Mouse (Mus musculus) hindlimb bud, embryonic 11.5 days (tissue): ENCODE data around the gene Myh10.

ENCODE experiments used
- DNase-seq: peaks from one replicate; pipeline ENCODE4 v3.0.0-alpha.2; 2012; ENCODE audit warnings: low read depth, low spot score; ENCODE audit errors: extremely low spot score

Myh10 gene

GRCm38 (mm10) chr11:68854621-68855020, 163.3 kb downstream of the Myh10 start:
- no peak for DNase-seq

DNA sequence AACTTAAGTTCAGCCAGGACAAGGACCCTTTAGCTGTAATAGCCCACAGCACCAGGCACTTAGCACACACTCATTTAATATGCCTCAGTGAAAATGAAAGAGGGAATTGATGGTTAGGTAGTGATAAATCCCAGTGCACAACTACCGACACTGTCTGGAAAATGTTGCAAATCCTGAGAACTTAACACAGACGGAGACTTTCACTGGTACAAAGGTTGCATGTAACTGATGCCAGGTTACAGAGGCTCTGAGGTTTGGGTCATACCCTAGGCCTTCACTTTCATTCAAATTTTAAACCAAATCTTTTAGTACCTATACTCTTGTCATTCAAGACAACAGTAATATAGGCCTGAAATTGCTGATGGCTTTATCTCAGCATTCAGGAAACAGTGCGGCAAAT, 166.0 kb downstream of the Myh10 start:
- DNase-seq: no peak

DNA sequence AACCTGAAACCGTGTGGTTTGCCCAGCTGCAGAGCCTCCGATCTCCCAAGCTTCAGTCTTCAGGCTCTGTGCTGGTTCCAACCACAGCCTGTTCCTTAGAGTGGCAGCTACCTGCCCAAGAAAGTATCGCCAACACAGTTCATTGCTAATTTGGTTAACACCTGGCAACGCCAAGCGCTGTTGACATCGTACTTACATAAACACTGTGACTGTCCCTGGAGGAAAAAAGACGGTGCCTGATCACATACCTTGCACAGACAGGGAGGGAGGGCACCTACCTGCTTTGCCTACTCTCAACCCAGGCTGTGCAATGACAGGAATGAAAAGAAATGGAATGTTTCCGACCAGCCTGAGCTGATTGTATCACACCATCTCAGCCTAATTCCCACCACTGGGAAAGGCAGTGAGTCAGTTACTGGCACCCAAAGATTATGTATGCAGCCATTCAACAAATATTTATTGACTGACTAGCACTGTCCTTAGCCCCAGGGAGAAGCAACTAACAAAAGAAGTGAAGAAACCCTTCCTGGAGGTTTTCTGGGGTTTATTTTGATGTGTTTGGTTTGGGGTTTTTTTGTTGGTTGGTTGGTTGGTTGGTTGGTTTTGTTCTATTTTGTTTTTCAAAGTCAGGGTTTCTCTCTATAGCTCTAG, 168.7 kb downstream of the Myh10 start:
- no peak for DNase-seq

- DNase-seq: no peak
Observed at GRCm38 (mm10) chr11:68862260-68862659, 170.9 kb downstream of the Myh10 start.

GRCm38 (mm10) chr11:68863631-68864091, 172.3 kb downstream of the Myh10 start:
- DNase-seq: no peak

DNA sequence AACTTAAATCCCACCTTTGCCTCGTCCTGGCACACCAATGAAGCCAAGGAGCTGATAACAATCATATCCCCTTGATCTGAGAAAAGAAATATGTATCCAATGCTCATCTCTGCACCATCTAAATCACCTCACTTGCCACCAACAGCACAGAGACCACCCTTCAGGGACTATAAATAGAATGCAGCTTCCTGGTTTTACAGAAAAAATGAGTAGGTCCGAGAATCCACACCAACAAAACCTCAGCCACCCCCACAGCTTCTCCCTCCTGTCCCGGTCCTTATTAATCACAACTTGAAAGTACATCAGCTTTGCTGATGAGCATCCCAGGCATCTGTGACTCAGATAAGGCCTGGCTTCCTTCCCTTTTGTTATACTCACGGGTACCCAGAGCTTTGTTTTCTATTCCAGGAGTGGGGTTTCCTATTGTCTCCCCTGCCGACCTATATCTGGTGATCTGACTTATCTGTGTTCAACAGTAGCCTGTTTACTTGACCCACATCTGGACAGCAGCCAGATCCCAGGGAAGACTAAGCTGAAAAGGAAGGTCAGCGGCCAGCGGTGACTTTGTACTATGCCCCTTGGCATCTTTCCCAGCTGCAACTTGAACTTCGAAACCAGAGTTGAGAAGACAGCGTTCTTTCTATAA, 173.3 kb downstream of the Myh10 start:
- no peak for DNase-seq
